Mouse (Mus musculus): ENCODE measurements at regions not wholly inside any gene's neighbourhood (a gene's known extent, or its start where the extent isn't known, plus 50 kb on each side); places are given as distances from the start of the nearest gene placed in this dataset.

DNA sequence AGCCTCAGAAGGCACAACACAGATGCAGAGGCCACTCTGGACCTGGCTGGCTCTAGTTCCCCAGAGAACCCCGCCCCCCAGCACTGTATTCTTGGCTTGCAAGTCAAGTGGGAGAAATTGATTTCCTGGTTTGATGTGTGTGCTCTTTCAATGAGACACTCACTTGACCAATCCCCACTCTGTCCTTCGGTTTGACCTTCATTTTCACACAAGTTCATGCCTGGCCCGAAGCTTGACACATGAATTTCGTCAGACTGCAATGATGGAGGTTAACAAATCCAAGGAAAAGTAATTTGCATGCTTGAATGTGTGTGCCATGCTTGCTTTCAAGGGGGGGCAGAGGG lies 333.4 kb upstream of the Mki67 start:
- H3K4me3 ChIP-seq (ENCODE audit: low read length), result no peak overlapping the region
- H3K27me3 ChIP-seq (ENCODE audit: insufficient read depth, low read length), result no peaks in the 10 kb centered on the region
- H3K4me1 ChIP-seq (ENCODE audit: insufficient read depth, low read length), result peaks cover 52% of the 10 kb centered on the region
- no peaks in the 10 kb centered on the region for H3K9me3 ChIP-seq (ENCODE audit: low read length)
- H3K36me3 ChIP-seq (ENCODE audit: insufficient read depth, low read length), result no peaks in the 10 kb centered on the region
- no peak for ATAC-seq (ENCODE audit: low FRiP score, low TSS enrichment)
- H3K9ac ChIP-seq (replicated peaks; ENCODE audit: low read length), result no peak overlapping the region
- 41% methylated on average over 4 of the region's 4 CpGs for WGBS
- no peak overlapping the region; the same call in 1 of the 2 replicates for H3K27ac ChIP-seq (ENCODE audit: low read length)
- H3K4me2 ChIP-seq (replicated peaks; ENCODE audit: low read depth, low read length), result no peak overlapping the region

- no peak overlapping the region for H3K4me2 ChIP-seq (replicated peaks; ENCODE audit: low read depth, low read length)
- 64% methylated on average over 3 of the region's 3 CpGs for WGBS
Measured at GRCm38 (mm10) chr7:136050116-136050515, 334.0 kb upstream of the Mki67 start.

DNA sequence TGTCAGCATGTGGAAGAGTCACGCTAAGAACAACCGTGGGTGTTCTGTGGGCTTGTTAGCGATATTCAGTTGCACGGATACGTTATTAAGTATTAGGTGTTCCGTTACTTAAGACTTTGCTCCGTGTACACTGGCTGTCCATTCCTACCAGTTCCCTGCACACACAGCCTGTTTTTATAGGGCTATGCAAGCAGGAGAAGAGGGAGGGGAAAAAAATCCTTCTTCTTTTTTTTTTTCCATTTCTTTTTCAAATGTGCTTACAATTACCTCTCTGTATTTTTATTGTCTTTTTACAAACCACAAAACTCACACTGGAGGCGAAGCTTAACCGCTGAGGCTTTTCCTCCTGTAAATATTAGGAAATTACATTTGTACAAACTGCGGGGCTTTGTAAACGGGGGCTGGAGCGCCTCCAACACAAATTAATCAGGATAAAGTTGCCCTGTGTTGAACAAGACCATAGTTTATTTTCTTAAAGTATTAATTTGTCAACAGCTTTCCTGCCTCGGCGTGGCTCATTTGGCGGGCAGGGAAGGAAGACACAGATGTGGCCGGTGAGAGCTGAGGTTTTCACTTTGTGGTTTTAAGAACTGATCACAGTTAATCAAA lies 340.8 kb upstream of the Mki67 start:
- ATAC-seq (ENCODE audit: low FRiP score, low TSS enrichment), result no peak
- H3K27me3 ChIP-seq (ENCODE audit: insufficient read depth, low read length), result no peaks in the 10 kb centered on the region; the same call in 1 of the 2 replicates
- H3K4me3 ChIP-seq (ENCODE audit: low read length), result no peak overlapping the region
- no peaks in the 10 kb centered on the region for H3K36me3 ChIP-seq (ENCODE audit: insufficient read depth, low read length)
- no peaks in the 10 kb centered on the region for H3K9me3 ChIP-seq (ENCODE audit: low read length)
- peaks cover 43% of the 10 kb centered on the region for H3K4me1 ChIP-seq (ENCODE audit: insufficient read depth, low read length)
- H3K27ac ChIP-seq (ENCODE audit: low read length), result no peak overlapping the region
- H3K9ac ChIP-seq (replicated peaks; ENCODE audit: low read length), result no peak overlapping the region
- peak overlapping the region; percentile 31 for H3K4me2 ChIP-seq (replicated peaks; ENCODE audit: low read depth, low read length)
- WGBS, result 18% methylated on average over 16 of the region's 16 CpGs

More at GRCm38 (mm10) chr7:136050116-136050515, 334.0 kb upstream of the Mki67 start:
- Histone ChIP-seq H3K27ac (ENCODE audit: low read length) (no peak overlapping the region), H3K9me3 (ENCODE audit: low read length) (no peaks in the 10 kb centered on the region), H3K36me3 (ENCODE audit: insufficient read depth, low read length) (no peaks in the 10 kb centered on the region), H3K9ac (replicated peaks; ENCODE audit: low read length) (no peak overlapping the region), H3K4me1 (ENCODE audit: insufficient read depth, low read length) (peaks cover 50% of the 10 kb centered on the region), H3K27me3 (ENCODE audit: insufficient read depth, low read length) (no peaks in the 10 kb centered on the region), H3K4me3 (ENCODE audit: low read length) (no peak overlapping the region)
- ATAC-seq (ENCODE audit: low FRiP score, low TSS enrichment), result no peak

GRCm38 (mm10) chr7:136058319-136058718 lies 342.2 kb upstream of the Mki67 start:
- no peak overlapping the region for H3K27ac ChIP-seq (ENCODE audit: low read length)
- H3K4me1 ChIP-seq (ENCODE audit: insufficient read depth, low read length), result peaks cover 54% of the 10 kb centered on the region
- ATAC-seq (ENCODE audit: low FRiP score, low TSS enrichment), result no peak
- H3K9me3 ChIP-seq (ENCODE audit: low read length), result no peaks in the 10 kb centered on the region
- H3K9ac ChIP-seq (replicated peaks; ENCODE audit: low read length), result no peak overlapping the region
- no peak overlapping the region for H3K4me2 ChIP-seq (replicated peaks; ENCODE audit: low read depth, low read length)
- H3K27me3 ChIP-seq (ENCODE audit: insufficient read depth, low read length), result no peaks in the 10 kb centered on the region; the same call in 1 of the 2 replicates
- no peaks in the 10 kb centered on the region for H3K36me3 ChIP-seq (ENCODE audit: insufficient read depth, low read length)
- WGBS, result 38% methylated on average over 5 of the region's 5 CpGs
- no peak overlapping the region for H3K4me3 ChIP-seq (ENCODE audit: low read length)

GRCm38 (mm10) chr7:136058751-136059681 lies 342.9 kb upstream of the Mki67 start:
- no peak for ATAC-seq (ENCODE audit: low FRiP score, low TSS enrichment)
- no peak overlapping the region for H3K4me3 ChIP-seq (ENCODE audit: low read length)
- WGBS, result 47% methylated on average over 14 of the region's 14 CpGs

GRCm38 (mm10) chr7:136059896-136060295 lies 343.7 kb upstream of the Mki67 start:
- Histone ChIP-seq H3K4me1 (ENCODE audit: insufficient read depth, low read length) (peaks cover 49% of the 10 kb centered on the region), H3K9me3 (ENCODE audit: low read length) (no peaks in the 10 kb centered on the region), H3K27me3 (ENCODE audit: insufficient read depth, low read length) (no peaks in the 10 kb centered on the region; the same call in 1 of the 2 replicates), H3K27ac (ENCODE audit: low read length) (no peak overlapping the region), H3K4me2 (replicated peaks; ENCODE audit: low read depth, low read length) (peak overlapping the region; percentile 64), H3K36me3 (ENCODE audit: insufficient read depth, low read length) (no peaks in the 10 kb centered on the region), H3K9ac (replicated peaks; ENCODE audit: low read length) (no peak overlapping the region), H3K4me3 (ENCODE audit: low read length) (no peak overlapping the region)
- ATAC-seq (ENCODE audit: low FRiP score, low TSS enrichment), result no peak
- WGBS, result 26% methylated on average over 11 of the region's 11 CpGs

More at GRCm38 (mm10) chr7:136058751-136059681, 342.9 kb upstream of the Mki67 start:
- Histone ChIP-seq H3K9me3 (ENCODE audit: low read length) (no peaks in the 10 kb centered on the region), H3K4me1 (ENCODE audit: insufficient read depth, low read length) (peaks cover 49% of the 10 kb centered on the region), H3K9ac (replicated peaks; ENCODE audit: low read length) (no peak overlapping the region), H3K27ac (ENCODE audit: low read length) (peak overlapping the region; percentile 29; the same call in 1 of the 2 replicates), H3K36me3 (ENCODE audit: insufficient read depth, low read length) (no peaks in the 10 kb centered on the region), H3K4me2 (replicated peaks; ENCODE audit: low read depth, low read length) (no peak overlapping the region), H3K27me3 (ENCODE audit: insufficient read depth, low read length) (no peaks in the 10 kb centered on the region; the same call in 1 of the 2 replicates)

- H3K27ac ChIP-seq (ENCODE audit: low read length), result peak overlapping the region; percentile 90
- H3K9ac ChIP-seq (replicated peaks; ENCODE audit: low read length), result peak overlapping the region; percentile 76
- WGBS, result 7% methylated on average over 29 of the region's 29 CpGs
- H3K4me3 ChIP-seq (ENCODE audit: low read length), result peak overlapping the region; percentile 38
- no peaks in the 10 kb centered on the region for H3K36me3 ChIP-seq (ENCODE audit: insufficient read depth, low read length)
- H3K4me1 ChIP-seq (ENCODE audit: insufficient read depth, low read length), result peaks cover 49% of the 10 kb centered on the region
- peak overlapping the region; percentile 64 for H3K4me2 ChIP-seq (replicated peaks; ENCODE audit: low read depth, low read length)
- peak; percentile 59 for ATAC-seq (ENCODE audit: low FRiP score, low TSS enrichment)
- H3K27me3 ChIP-seq (ENCODE audit: insufficient read depth, low read length), result no peaks in the 10 kb centered on the region; the same call in 1 of the 2 replicates
- H3K9me3 ChIP-seq (ENCODE audit: low read length), result no peaks in the 10 kb centered on the region
Measured at GRCm38 (mm10) chr7:136060339-136061073, 344.3 kb upstream of the Mki67 start.

- Histone ChIP-seq H3K36me3 (ENCODE audit: insufficient read depth, low read length) (no peaks in the 10 kb centered on the region), H3K27me3 (ENCODE audit: insufficient read depth, low read length) (no peaks in the 10 kb centered on the region; the same call in 1 of the 2 replicates), H3K27ac (ENCODE audit: low read length) (no peak overlapping the region), H3K4me1 (ENCODE audit: insufficient read depth, low read length) (peaks cover 39% of the 10 kb centered on the region), H3K9ac (replicated peaks; ENCODE audit: low read length) (0 out of 2 replicates have a peak overlapping the region, but pooled peaks have one; percentile 22), H3K9me3 (ENCODE audit: low read length) (no peaks in the 10 kb centered on the region), H3K4me3 (ENCODE audit: low read length) (no peak overlapping the region), H3K4me2 (replicated peaks; ENCODE audit: low read depth, low read length) (no peak overlapping the region)
- 24% methylated on average over 5 of the region's 5 CpGs for WGBS
- no peak for ATAC-seq (ENCODE audit: low FRiP score, low TSS enrichment)
Measured at GRCm38 (mm10) chr7:136062658-136063057, 346.5 kb upstream of the Mki67 start.

DNA sequence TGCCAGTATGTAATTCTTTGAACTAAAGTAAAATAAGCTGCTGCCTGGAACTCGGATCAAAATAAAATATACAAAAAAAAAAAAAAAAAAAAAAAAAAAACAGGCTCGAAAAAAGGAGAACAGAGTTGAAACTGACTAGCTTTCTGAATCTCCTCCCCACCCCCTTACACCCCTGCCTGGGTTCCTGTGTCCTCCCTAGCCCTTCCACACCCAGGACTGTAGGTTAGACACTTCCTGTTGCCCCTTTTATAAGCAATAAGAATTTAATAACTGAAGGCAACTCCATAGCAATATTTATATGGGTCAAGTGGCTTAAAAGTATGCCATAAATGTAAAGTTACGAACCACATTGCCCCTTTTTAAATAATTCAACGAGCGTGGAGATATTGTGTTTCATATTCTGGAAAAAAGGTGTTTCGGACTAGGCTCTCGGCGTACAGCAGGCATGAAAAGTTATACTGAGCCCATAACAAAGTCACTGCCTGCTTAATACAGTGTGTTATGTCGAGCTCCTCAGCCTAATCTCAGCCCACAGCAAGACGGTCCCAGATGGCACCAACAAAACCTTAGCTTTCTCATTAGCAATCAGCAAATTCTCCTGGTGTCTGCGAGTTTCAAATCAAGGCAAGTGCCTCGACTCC lies 349.0 kb upstream of the Mki67 start:
- no peaks in the 10 kb centered on the region for H3K9me3 ChIP-seq (ENCODE audit: low read length)
- no peaks in the 10 kb centered on the region for H3K27me3 ChIP-seq (ENCODE audit: insufficient read depth, low read length)
- ATAC-seq (ENCODE audit: low FRiP score, low TSS enrichment), result no peak
- WGBS, result 77% methylated on average over 12 of the region's 12 CpGs
- no peak overlapping the region for H3K4me3 ChIP-seq (ENCODE audit: low read length)
- H3K27ac ChIP-seq (ENCODE audit: low read length), result no peak overlapping the region
- H3K9ac ChIP-seq (replicated peaks; ENCODE audit: low read length), result no peak overlapping the region
- H3K36me3 ChIP-seq (ENCODE audit: insufficient read depth, low read length), result no peaks in the 10 kb centered on the region
- H3K4me1 ChIP-seq (ENCODE audit: insufficient read depth, low read length), result peaks cover 17% of the 10 kb centered on the region; the same call in 1 of the 2 replicates
- H3K4me2 ChIP-seq (replicated peaks; ENCODE audit: low read depth, low read length), result no peak overlapping the region

Measured in kidney, embryonic 16.5 days (tissue).